Mouse (Mus musculus): ENCODE measurements around the gene Vps9d1.
"Not testable (repeated sequence)": the region's sequence is repeated elsewhere in the genome, so short reads cannot be mapped to it uniquely, and the experiment has no call there.

Vps9d1 gene

DNA sequence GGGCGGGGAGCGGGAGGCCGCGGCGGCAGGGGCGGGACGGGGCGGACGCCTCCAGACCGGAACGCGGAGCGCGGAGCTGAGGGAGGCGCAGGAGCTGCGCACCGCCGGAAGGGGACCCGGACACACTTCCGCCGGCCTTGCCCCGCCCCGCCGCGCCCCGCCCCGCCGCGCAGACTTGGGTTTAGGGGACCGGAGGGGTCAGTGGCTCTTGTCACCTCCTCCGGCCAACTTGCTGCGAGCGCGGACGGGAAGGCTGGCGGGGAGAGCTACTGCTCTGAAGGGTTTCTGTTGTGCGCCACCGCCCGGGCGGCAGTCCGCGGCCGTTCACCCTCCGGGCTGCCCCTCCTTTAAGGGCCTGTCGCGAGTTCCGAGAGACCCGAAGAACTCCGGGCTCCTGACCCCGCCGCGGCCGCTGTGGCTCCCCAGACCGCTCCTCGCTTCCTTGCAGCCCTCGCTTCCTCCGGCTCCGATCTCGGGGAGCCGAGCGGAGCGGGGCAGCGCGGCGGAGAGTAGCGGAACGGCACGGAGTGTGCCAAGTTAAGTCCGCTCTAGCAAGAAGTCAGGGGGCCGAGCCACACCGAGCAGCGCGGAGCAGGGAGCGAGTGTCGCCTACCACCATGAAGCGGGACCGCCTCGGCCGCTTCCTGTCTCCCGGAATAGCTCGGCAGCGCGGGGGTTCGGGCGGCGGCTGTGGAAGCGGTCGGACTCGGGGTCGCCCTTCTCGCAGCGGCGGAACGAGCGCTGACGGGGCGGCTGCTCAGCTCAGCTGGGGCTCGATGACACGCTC lies at the start of gene Vps9d1, which contains the start of gene Zfp276:
Gene Vps9d1, minus strand, starts transcription at position 250 of the 787 bp plus-strand sequence.
Gene Zfp276, plus strand, starts transcription at position 97 of the 787 bp plus-strand sequence.
- DNase-seq, result peak; percentile 88

DNA sequence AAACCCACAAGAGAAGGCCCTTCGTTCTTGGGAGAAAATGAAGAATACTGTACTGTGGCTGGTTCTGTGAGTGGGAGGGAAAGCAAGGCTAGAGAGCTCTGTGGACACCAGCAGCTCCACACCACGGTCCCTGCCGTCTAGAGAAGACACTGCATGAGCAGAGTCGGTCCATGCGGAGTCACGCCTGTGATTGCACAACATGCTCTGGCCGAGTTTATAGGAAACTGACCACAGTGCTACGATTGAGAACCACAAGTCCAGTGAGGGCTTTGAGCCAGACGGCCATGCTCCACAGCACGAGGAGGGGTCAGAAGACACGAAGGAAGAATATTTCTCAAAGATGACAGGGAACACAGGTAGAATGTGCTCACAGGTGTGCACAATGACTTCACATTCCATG lies 44.2 kb upstream of the Vps9d1 start:
- DNase-seq, result no peak

- DNase-seq, result no peak
Observed at GRCm38 (mm10) chr8:123292785-123293184, 38.6 kb upstream of the Vps9d1 start.

- DNase-seq, result no peak
Observed at GRCm38 (mm10) chr8:123292281-123292680, 38.1 kb upstream of the Vps9d1 start.

DNA sequence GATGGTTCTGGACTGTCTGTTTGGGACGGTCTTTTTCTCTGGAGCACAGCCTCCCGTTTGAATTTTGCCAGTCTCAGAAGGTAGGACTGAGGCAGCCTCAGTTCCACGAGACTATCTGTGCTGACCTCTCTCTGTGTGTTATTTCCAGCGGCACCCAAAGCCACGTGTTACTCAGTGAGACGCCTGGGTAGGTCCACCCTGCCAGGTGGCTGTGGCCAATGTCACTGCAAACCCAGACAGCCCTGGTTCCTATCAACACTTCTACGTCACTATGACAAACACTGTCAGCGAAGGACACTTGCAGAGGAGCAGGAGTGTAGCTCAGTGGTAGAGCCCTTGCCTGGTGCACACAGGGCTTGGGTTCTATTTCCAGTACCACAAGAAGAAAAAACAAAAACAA lies 37.6 kb upstream of the Vps9d1 start:
- DNase-seq, result no peak

GRCm38 (mm10) chr8:123290679-123291078 lies 36.5 kb upstream of the Vps9d1 start:
- no peak for DNase-seq

DNA sequence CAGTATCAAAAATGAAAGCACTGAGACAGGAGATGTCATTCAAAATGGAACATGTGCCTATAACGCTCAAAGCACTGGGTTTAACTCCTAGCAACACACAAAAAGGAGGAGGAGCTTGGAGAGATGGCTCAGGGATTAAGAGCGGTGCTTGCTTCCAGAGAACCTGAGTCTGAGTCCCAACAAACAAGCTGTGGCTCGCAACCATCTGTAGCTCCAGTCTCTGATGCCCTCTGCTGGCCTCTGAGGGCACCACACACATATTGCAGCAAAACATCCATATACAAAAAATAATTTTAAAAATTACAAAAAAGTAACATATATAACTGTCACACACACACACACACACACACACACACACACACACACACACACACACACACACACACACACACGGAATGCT lies 36.0 kb upstream of the Vps9d1 start:
- DNase-seq, result no peak

DNA sequence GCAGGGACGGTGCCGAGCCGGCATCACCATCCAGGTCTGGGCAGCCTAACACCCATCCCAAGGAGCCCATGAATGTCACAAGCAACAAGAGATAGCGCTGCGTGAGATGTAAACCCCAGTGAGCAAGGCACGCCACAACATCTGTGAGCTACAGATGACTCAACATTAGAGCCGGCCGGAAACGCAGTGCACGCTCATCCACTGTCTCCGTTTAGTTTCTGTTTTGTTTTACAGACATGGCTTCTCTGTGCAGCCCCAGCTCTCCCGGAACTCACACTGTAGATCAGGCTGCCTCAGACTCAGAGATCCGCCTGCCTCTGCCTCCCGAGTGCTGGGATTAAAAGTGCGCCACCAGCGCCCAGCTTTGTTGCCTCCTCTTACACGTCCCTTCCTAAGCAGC lies 33.2 kb upstream of the Vps9d1 start:
- DNase-seq, result no peak

DNA sequence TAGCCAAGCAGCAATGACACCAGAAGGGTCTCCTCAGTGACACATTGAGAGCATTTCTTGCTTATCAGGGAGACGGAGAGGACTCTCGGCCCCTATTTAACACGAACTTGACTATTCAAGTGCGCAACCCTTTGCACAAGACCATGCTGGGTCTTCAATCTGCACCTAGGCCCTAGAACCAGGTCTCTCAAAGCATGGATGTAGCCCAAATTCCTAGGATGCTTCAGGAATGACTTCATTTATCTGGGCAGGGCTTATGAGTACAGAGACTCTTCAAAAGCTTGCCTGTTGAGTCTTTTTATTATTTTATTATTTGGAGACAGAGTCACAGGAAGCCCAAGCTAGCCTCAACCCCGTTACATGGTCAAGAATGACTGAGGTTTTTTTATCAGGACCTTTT lies 30.3 kb upstream of the Vps9d1 start:
- DNase-seq, result no peak

DNA sequence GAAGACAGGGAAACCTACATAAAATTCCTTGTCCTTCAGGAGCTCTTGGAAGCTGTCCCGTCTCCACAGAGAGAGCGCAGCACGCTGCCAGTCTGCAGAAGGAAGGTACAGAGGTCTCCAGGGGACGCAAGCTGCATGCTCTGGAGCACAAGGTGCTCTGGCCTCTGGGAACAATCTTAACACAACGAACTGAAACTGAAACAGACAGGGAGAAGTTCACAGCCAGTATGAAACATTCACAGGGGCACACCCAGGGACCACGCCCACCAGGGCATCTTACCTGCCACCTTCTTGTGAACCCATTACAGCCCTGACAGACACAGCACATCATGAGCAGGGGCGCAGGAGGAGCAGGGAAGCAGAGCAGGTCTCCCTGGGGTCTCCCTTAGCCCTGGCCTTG lies 29.8 kb upstream of the Vps9d1 start:
- no peak for DNase-seq

- DNase-seq, result not testable (repeated sequence)
Observed at GRCm38 (mm10) chr8:123282994-123283393, 28.8 kb upstream of the Vps9d1 start.

DNA sequence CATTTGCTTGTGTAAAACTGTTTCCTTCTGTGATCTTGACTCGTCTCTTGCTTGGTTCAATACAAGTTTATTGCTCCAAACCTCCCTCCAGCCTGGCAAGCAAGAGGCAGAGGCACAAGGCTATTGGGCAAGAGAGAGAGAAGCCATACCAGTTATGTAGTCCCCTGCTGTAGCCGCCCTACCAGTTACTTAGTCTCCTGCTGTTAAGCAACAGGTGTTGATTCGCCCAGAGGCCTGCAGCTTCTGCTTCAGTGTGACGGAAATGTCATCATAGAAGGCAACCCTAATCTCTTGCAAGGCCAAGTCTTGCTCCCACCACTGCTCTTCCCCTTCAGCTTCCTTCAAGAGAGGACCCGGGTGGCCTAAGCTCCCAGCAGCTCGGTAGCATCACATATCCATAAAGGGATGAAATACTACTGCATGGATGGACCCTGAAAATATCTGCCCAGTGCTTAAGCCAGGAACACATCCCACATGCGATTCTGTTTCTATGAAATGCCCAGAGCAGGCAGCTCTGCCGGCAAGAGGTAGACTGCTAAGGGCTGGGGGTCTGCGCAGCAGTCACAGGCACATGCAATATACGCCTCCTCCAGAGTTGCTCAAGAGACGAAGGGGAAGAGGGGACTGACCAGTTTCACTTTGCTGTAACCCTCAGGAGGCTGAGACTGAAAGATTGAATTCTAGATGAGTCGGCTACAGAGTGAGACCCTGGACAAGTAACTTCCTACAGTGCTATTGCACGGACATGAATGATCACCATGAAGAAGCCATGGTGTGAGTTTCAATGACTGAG lies 26.4 kb upstream of the Vps9d1 start:
- DNase-seq, result no peak

GRCm38 (mm10) chr8:123279828-123280227 lies 25.7 kb upstream of the Vps9d1 start:
- DNase-seq, result no peak

- DNase-seq, result no peak
Observed at GRCm38 (mm10) chr8:123278445-123278844, 24.3 kb upstream of the Vps9d1 start.

DNA sequence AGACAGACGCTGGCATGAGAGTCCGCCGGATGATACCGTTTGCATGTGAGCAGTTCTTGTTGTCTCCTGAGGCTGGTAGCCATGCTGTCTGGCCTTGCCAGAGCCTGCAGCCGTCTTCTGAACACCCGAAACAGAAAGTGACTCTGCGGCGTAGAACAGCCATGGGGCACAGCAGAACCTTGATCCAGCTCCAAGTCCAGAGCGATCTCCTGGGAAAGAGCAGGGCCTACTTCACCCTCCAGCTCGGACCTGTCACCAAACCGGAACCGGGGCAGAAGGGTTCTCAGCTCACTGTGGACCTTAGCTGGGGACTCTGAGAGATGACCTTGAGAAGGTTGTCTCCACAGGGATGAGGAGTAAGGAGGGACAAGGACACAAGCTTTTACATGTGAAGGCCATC lies 20.9 kb upstream of the Vps9d1 start:
- no peak for DNase-seq

DNA sequence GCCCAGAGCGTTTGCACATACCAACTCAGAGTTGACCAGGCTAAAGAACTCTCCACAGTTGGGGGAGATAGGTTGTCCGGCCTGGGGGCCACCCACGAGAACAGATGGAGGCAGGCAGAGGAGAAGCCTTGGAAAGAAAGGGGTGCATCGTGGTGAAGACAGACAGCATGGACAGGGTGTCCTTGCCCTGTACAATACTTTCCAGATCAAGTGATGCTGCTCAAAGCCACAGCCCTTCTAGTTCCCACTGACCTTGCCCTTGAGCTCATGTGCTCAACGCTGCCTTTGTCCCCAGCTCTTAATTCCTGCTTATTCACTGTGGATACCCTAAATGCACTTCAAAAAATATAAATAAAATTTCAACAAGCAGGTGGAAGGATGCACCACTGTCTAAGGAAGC lies 20.3 kb upstream of the Vps9d1 start:
- no peak for DNase-seq

DNA sequence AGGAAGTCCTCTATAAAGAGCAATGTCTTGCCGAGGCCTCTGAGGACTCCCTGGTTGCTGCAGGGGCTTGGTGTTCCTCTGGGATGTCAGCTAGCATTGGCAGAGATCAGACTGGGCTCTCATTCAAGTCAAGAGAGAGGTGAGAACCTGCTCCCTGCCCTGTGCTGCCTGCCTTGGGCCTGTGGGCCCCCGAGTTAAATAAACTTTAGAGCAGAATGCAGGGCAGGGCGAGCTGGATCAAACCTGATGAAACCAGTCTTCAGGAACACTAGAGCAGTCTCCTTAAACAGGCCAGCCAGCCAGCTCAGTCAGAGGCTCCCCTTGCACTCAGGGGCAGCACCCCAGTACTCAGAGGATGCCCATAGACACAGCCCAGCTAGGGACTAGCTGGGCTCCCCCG lies 17.8 kb upstream of the Vps9d1 start:
- no peak for DNase-seq

DNA sequence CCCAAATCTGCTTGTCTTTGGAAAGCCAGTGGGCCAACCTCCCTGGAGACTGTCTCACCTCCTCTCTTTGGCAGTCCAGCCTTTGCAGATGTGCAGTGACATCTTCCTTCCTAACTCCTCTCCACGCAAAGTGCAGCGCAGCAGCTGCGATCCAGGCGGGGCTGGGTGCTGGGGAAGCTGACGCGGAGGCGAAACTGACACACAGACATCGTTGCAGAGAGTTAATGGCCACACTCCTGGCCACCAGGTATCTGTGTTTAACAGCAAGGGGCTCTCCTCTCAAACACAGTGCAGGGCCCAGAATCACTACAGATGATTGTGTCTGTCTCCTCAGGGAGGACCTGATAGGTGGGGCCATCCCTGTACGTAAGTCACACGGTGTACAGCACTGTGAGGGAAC lies 17.0 kb upstream of the Vps9d1 start:
- no peak for DNase-seq

- no peak for DNase-seq
Observed at GRCm38 (mm10) chr8:123267926-123268656, 13.9 kb upstream of the Vps9d1 start.

- not testable (repeated sequence) for DNase-seq
Observed at GRCm38 (mm10) chr8:123257593-123257992, 3.4 kb upstream of the Vps9d1 start.

GRCm38 (mm10) chr8:123257114-123257513 lies 3.0 kb upstream of the Vps9d1 start:
- no peak for DNase-seq

DNA sequence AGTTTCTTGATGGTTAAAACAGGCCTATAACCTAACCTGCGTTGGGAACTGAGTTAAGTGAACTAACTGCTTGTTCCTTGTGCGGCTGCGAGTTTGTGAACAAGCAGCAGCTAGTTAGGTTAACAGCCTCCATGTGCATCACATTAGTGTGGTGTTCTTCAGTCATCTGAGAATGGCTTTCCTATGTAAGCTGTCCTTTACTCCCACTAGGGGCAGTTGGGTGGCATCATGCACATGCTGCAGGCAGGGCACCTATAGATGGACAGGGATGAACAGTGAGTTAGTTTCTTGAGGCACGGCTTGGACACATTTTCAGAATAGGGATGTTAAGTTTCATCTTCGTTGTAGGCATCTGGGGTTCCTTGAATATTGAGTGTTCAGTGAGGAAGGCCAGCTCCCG lies 1.0 kb upstream of the Vps9d1 start:
- no peak for DNase-seq

DNA sequence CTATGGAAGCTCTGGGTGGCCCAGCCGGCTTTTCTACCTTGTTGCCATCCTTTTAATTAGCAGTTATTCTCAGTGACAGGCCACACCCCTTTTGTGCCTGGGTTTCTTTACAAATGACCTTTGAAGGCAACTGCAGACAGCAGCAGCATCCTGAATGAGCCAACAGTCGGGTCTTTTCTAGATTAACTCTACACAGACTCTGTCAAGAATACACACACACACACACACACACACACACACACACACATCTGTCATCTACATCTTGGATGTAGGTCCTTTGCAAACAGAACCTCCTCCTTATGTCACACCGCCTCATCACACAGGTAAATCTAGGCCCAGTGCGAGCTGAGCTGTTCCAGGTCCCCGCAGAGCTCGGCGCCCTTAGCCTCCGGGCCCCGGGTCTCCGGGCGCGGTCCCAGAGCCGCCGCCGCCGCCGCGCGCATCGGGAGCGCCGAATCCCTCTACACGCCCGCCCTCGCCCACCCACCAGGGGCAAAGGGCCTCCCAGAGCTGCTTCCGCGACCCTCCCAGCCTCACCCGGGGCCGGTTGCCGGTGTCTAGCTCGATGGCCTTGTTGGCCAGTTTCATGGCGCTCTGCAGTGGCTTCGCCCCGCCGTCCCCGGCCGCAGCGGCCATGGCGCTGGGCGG lies 573 bp downstream of the Vps9d1 start:
- DNase-seq, result no peak
